Mouse (Mus musculus) heart, embryonic 14.5 days (tissue): ENCODE measurements around the gene Dus2. TPM values are rescaled to one million over a fixed set of nuclear protein-coding genes. Genes with fewer than 3 reads are reported as not detected.
A peak's percentile ranks its signal among the peaks of the same experiment; 100 is the strongest.
"Not testable (repeated sequence)": the region's sequence is repeated elsewhere in the genome, so short reads cannot be mapped to it uniquely, and the experiment has no call there.

Experiments used
- ATAC-seq: fragments of 200-750 bp; cut with Nextera tagmentation; 2 replicates; pipeline ENCODE4 v1.8.0; 2017; ENCODE audit warnings: low read depth, moderate TSS enrichment; ENCODE audit not compliant: insufficient number of reproducible peaks, insufficient read depth, low FRiP score
- H3K27ac ChIP-seq, 2 experiments: fragments of 200-500 bp in 1 of 2; fragments of 300-500 bp in 1 of 2; sonication (generic) in 1 of 2; replicated peaks in 1 of 2; 2 replicates each; pipeline ENCODE4 v1.5.1; 2012 to 2014; ENCODE audit warnings: low read depth in 2 of 2, low read length in 2 of 2, control low read depth in 1 of 2, mild to moderate bottlenecking in 1 of 2, mixed read lengths in 1 of 2; ENCODE audit not compliant: control insufficient read depth in 1 of 2, insufficient read depth in 1 of 2
- H3K27me3 ChIP-seq: fragments of 300-500 bp; sonication (generic); 2 replicates; pipeline ENCODE4 v1.6.1; 2014; ENCODE audit warnings: mild to moderate bottlenecking, low read length, control low read depth; ENCODE audit not compliant: control insufficient read depth, insufficient read depth
- H3K36me3 ChIP-seq: fragments of 300-500 bp; sonication (generic); 2 replicates; pipeline ENCODE4 v1.6.1; 2014; ENCODE audit warnings: mild to moderate bottlenecking, control low read depth, low read length, mixed read lengths; ENCODE audit not compliant: control insufficient read depth, insufficient read depth
- H3K4me1 ChIP-seq, 2 experiments: fragments of 200-500 bp in 1 of 2; fragments of 300-500 bp in 1 of 2; sonication (generic) in 1 of 2; 2 replicates each; pipeline ENCODE4 v1.6.1; 2012 to 2014; ENCODE audit warnings: low read length in 2 of 2, control low read depth in 1 of 2, mixed read lengths in 1 of 2; ENCODE audit not compliant: control insufficient read depth in 2 of 2, insufficient read depth in 2 of 2
- H3K4me2 ChIP-seq: fragments of 300-500 bp; sonication (generic); 2 replicates; pipeline ENCODE4 v1.6.1; 2014; ENCODE audit warnings: mild to moderate bottlenecking, low read length
- H3K4me3 ChIP-seq, 2 experiments: fragments of 200-500 bp in 1 of 2; fragments of 300-500 bp in 1 of 2; sonication (generic) in 1 of 2; 2 replicates each; pipeline ENCODE4 v1.5.1; 2012 to 2014; ENCODE audit warnings: low read length in 2 of 2, mild to moderate bottlenecking in 2 of 2, control low read depth in 1 of 2, low read depth in 1 of 2, moderate library complexity in 1 of 2; ENCODE audit not compliant: control insufficient read depth in 1 of 2, insufficient read depth in 1 of 2
- H3K9ac ChIP-seq: fragments of 300-500 bp; sonication (generic); 2 replicates; pipeline ENCODE4 v1.6.1; 2014; ENCODE audit warnings: mild to moderate bottlenecking, low read length
- H3K9me3 ChIP-seq: fragments of 300-500 bp; sonication (generic); 2 replicates; pipeline ENCODE4 v1.6.1; 2016; ENCODE audit warnings: low read length, control low read depth; ENCODE audit not compliant: control insufficient read depth
- WGBS: fragments of 180-500 bp; shearing (Covaris S2); extraction: QIAGEN DNeasy Blood & Tissue Kit; methylation state at CpG from one replicate; pipeline ENCODE4 v1.1.7; 2014; 5-methylcytosine and 5-hydroxymethylcytosine counted together
- polyA plus RNA-seq: library from polyadenylated mRNA; unstranded; fragments of >200 nt; fragmentation: Nextera tagmentation; extraction: Ambion mirVana; gene quantifications from 2 replicates; pipeline ENCODE4 v1.2.1, GENCODE M21; 2014

The Dus2 gene
- polyA plus RNA-seq, 1 experiment from 2014 or later, result 15.2 TPM

GRCm38 (mm10) chr8:106005875-106006274 is 14.7 kb downstream of the Dus2 start, which contains the start of gene Dpep2nb:
Dpep2nb (minus strand) TSS chr8:106005975.
- 75% methylated on average over 4 of the region's 4 CpGs for WGBS
- ATAC-seq, result no peak
- no peak within 1 kb of the TSS for H3K27ac ChIP-seq

GRCm38 (mm10) chr8:106006413-106006812 is 15.3 kb downstream of the Dus2 start:
- H3K4me2 ChIP-seq, result no peak overlapping the region
- H3K36me3 ChIP-seq, result peaks cover 4% of the 10 kb centered on the region; the same call in 1 of the 2 replicates
- no peak overlapping the region for H3K4me3 ChIP-seq
- H3K4me1 ChIP-seq, result peaks cover 6 to 8% of the 10 kb centered on the region in 2 experiments; a peak in 3 of 4 replicates
- ATAC-seq, result no peak
- no peak overlapping the region for H3K9ac ChIP-seq
- 84% methylated on average over 4 of the region's 4 CpGs for WGBS
- H3K27me3 ChIP-seq, result no peaks in the 10 kb centered on the region
- no peak overlapping the region for H3K27ac ChIP-seq
- H3K9me3 ChIP-seq, result no peaks in the 10 kb centered on the region

More at GRCm38 (mm10) chr8:106005875-106006274, 14.7 kb downstream of the Dus2 start, which contains the start of gene Dpep2nb:
- no peak within 1 kb of the TSS for H3K4me2 ChIP-seq
- peaks cover 6 to 8% of the 10 kb centered on the region in 2 experiments; a peak in 3 of 4 replicates for H3K4me1 ChIP-seq
- H3K9ac ChIP-seq, result no peak within 1 kb of the TSS
- H3K9me3 ChIP-seq, result no peaks in the 10 kb centered on the region
- H3K36me3 ChIP-seq, result peaks cover 4% of the 10 kb centered on the region; the same call in 1 of the 2 replicates
- no peaks in the 10 kb centered on the region for H3K27me3 ChIP-seq
- no peak within 1 kb of the TSS for H3K4me3 ChIP-seq

GRCm38 (mm10) chr8:106007135-106007534 is 16.0 kb downstream of the Dus2 start:
- no peaks in the 10 kb centered on the region for H3K27me3 ChIP-seq
- H3K4me3 ChIP-seq, result no peak overlapping the region
- no peak overlapping the region for H3K4me2 ChIP-seq
- H3K9me3 ChIP-seq, result no peaks in the 10 kb centered on the region
- no peak overlapping the region for H3K9ac ChIP-seq
- ATAC-seq, result no peak
- WGBS, result 69% methylated on average over 3 of the region's 3 CpGs
- H3K4me1 ChIP-seq, result peaks cover 9 to 12% of the 10 kb centered on the region in 2 experiments; a peak in 3 of 4 replicates
- H3K36me3 ChIP-seq, result peaks cover 4% of the 10 kb centered on the region; the same call in 1 of the 2 replicates
- H3K27ac ChIP-seq, result no peak overlapping the region

GRCm38 (mm10) chr8:106007891-106008290 is 16.8 kb downstream of the Dus2 start:
- H3K27ac ChIP-seq, H3K27me3 ChIP-seq, H3K4me3 ChIP-seq, H3K9me3 ChIP-seq, H3K9ac ChIP-seq, H3K36me3 ChIP-seq, ATAC-seq, H3K4me2 ChIP-seq: not testable (repeated sequence)
- H3K4me1 ChIP-seq, result peaks cover 9 to 12% of the 10 kb centered on the region in 2 experiments; a peak in 3 of 4 replicates
- WGBS, result 51% methylated on average over 3 of the region's 3 CpGs

GRCm38 (mm10) chr8:106010748-106011642 is 19.9 kb downstream of the Dus2 start:
- Histone ChIP-seq H3K9me3 (no peaks in the 10 kb centered on the region), H3K27me3 (no peaks in the 10 kb centered on the region), H3K9ac (peak overlapping the region; percentile 93), H3K4me2 (peak overlapping the region; percentile 99), H3K27ac (peak overlapping the region in 1 of 2 experiments; percentile 51; a peak in 3 of 4 replicates), H3K4me3 (peak overlapping the region; percentile 76 to 92), H3K4me1 (peaks cover 9 to 12% of the 10 kb centered on the region in 2 experiments; a peak in 3 of 4 replicates), H3K36me3 (peaks cover 9% of the 10 kb centered on the region)
- 1% methylated on average over 74 of the region's 74 CpGs for WGBS
- peak; percentile 83 for ATAC-seq

- WGBS, result under 1% methylated on average over 6 of the region's 6 CpGs
- H3K27ac ChIP-seq, result peak within 1 kb of the TSS in 1 of 2 experiments; percentile 51; a peak in 3 of 4 replicates
- peak within 1 kb of the TSS; percentile 76 to 92 for H3K4me3 ChIP-seq
- H3K9me3 ChIP-seq, result no peaks in the 10 kb centered on the region
- no peaks in the 10 kb centered on the region for H3K27me3 ChIP-seq
- H3K4me2 ChIP-seq, result peak within 1 kb of the TSS; percentile 99
- peaks cover 13% of the 10 kb centered on the region for H3K36me3 ChIP-seq
- peak within 1 kb of the TSS; percentile 93 for H3K9ac ChIP-seq
- H3K4me1 ChIP-seq, result peaks cover 9 to 12% of the 10 kb centered on the region in 2 experiments; a peak in 3 of 4 replicates
- no peak for ATAC-seq
These were observed 20.5 kb downstream of the Dus2 start, which contains the start of gene Ddx28 for GRCm38 (mm10) chr8:106011643-106011986. Ddx28 (minus strand) TSS chr8:106011882.

- H3K27ac ChIP-seq, H3K9me3 ChIP-seq, ATAC-seq, H3K27me3 ChIP-seq: not testable (repeated sequence)
- Histone ChIP-seq H3K36me3 (peaks cover 13% of the 10 kb centered on the region), H3K4me2 (peak overlapping the region; percentile 99), H3K4me3 (peak overlapping the region in 1 of 2 experiments; percentile 92; a peak in 2 of 4 replicates), H3K4me1 (peaks cover 9 to 12% of the 10 kb centered on the region in 2 experiments; a peak in 3 of 4 replicates), H3K9ac (peak overlapping the region; percentile 93; the same call in 1 of the 2 replicates)
- WGBS, result 77% methylated on average over 8 of the region's 8 CpGs
These were observed 21.1 kb downstream of the Dus2 start for GRCm38 (mm10) chr8:106012203-106012602.
